Mouse (Mus musculus) G1E (cell line): ENCODE results near the gene Isoc2a.

Experiments
- CTCF ChIP-seq: IDR thresholded peaks from 2 replicates; pipeline ENCODE4 v1.5.1; 2012; ENCODE audit warnings: low read depth, low read length, inconsistent platforms, mixed read lengths
- GATA1 ChIP-seq: IDR thresholded peaks from 2 replicates; pipeline ENCODE4 v1.6.1; 2012; ENCODE audit warnings: borderline replicate concordance, low read length, inconsistent platforms, mixed read lengths
- POLR2AphosphoS5 ChIP-seq: IDR thresholded peaks from 2 replicates; pipeline ENCODE4 v1.6.1; 2012; ENCODE audit warnings: low read depth, low read length, inconsistent platforms; ENCODE audit not compliant: insufficient replicate concordance
- TAL1 ChIP-seq: conservative IDR thresholded peaks from 2 replicates; pipeline ENCODE4 v1.6.1; 2012; ENCODE audit warnings: low read depth, low read length, inconsistent platforms, mixed read lengths

GRCm38 (mm10) chr7:4863541-4864080, 13.3 kb upstream of the Isoc2a start:
- TF ChIP-seq CTCF (no peak), GATA1 (no peak), POLR2AphosphoS5 (no peak), TAL1 (no peak)
